Mouse (Mus musculus): ENCODE measurements at regions not wholly inside any gene's neighbourhood (a gene's known extent, or its start where the extent isn't known, plus 50 kb on each side); places are given as distances from the start of the nearest gene placed in this dataset.
A peak's percentile ranks its signal among the peaks of the same experiment; 100 is the strongest.

GRCm38 (mm10) chr13:112136850-112137249, 151.4 kb upstream of the Ankrd55 start:
- WGBS = 34% methylated on average over 1 of the region's 1 CpGs
- H3K4me2 ChIP-seq (ENCODE audit: low read length) = no peak overlapping the region
- no peak for ATAC-seq
- H3K9me3 ChIP-seq (ENCODE audit: control insufficient read depth, low read length) = no peaks in the 10 kb centered on the region
- H3K27ac ChIP-seq (ENCODE audit: low read length) = no peak overlapping the region
- H3K9ac ChIP-seq (replicated peaks; ENCODE audit: low read depth, low read length) = no peak overlapping the region
- H3K27me3 ChIP-seq (replicated peaks; ENCODE audit: control insufficient read depth, insufficient read depth, low read length) = peaks cover 7% of the 10 kb centered on the region; the same call in 1 of the 2 replicates
- no peaks in the 10 kb centered on the region for H3K36me3 ChIP-seq (ENCODE audit: control insufficient read depth, insufficient read depth)
- no peak overlapping the region for H3K4me3 ChIP-seq (replicated peaks; ENCODE audit: low read length)
- H3K4me1 ChIP-seq (replicated peaks; ENCODE audit: control insufficient read depth, insufficient read depth, low read length) = no peaks in the 10 kb centered on the region

- Histone ChIP-seq H3K27me3 (replicated peaks; ENCODE audit: control insufficient read depth, insufficient read depth, low read length) (peaks cover 8% of the 10 kb centered on the region; the same call in 1 of the 2 replicates), H3K4me1 (replicated peaks; ENCODE audit: control insufficient read depth, insufficient read depth, low read length) (no peaks in the 10 kb centered on the region), H3K9ac (replicated peaks; ENCODE audit: low read depth, low read length) (no peak overlapping the region), H3K4me2 (ENCODE audit: low read length) (no peak overlapping the region), H3K4me3 (replicated peaks; ENCODE audit: low read length) (no peak overlapping the region), H3K27ac (ENCODE audit: low read length) (no peak overlapping the region), H3K9me3 (ENCODE audit: control insufficient read depth, low read length) (no peaks in the 10 kb centered on the region; the same call in 1 of the 2 replicates), H3K36me3 (ENCODE audit: control insufficient read depth, insufficient read depth) (no peaks in the 10 kb centered on the region)
- WGBS = 82% methylated on average over 5 of the region's 5 CpGs
- ATAC-seq = no peak
These were observed 147.4 kb upstream of the Ankrd55 start for GRCm38 (mm10) chr13:112140871-112141270.

GRCm38 (mm10) chr13:112144393-112145348, 143.6 kb upstream of the Ankrd55 start:
- no peak overlapping the region for H3K27ac ChIP-seq (ENCODE audit: low read length)
- no peak for ATAC-seq
- H3K4me1 ChIP-seq (replicated peaks; ENCODE audit: control insufficient read depth, insufficient read depth, low read length) = no peaks in the 10 kb centered on the region
- no peak overlapping the region for H3K4me2 ChIP-seq (ENCODE audit: low read length)
- H3K9me3 ChIP-seq (ENCODE audit: control insufficient read depth, low read length) = no peaks in the 10 kb centered on the region; the same call in 1 of the 2 replicates
- WGBS = 82% methylated on average over 7 of the region's 7 CpGs
- 0 out of 2 replicates have a peak, but pooled peaks cover 3% of the 10 kb centered on the region for H3K27me3 ChIP-seq (replicated peaks; ENCODE audit: control insufficient read depth, insufficient read depth, low read length)
- H3K9ac ChIP-seq (replicated peaks; ENCODE audit: low read depth, low read length) = no peak overlapping the region
- H3K36me3 ChIP-seq (ENCODE audit: control insufficient read depth, insufficient read depth) = no peaks in the 10 kb centered on the region
- no peak overlapping the region for H3K4me3 ChIP-seq (replicated peaks; ENCODE audit: low read length)

GRCm38 (mm10) chr13:112152614-112153550, 135.4 kb upstream of the Ankrd55 start:
- no peaks in the 10 kb centered on the region for H3K36me3 ChIP-seq (ENCODE audit: control insufficient read depth, insufficient read depth)
- H3K4me3 ChIP-seq (replicated peaks; ENCODE audit: low read length) = no peak overlapping the region
- WGBS = 18% methylated on average over 27 of the region's 27 CpGs
- peak overlapping the region; percentile 11; the same call in 1 of the 2 replicates for H3K4me2 ChIP-seq (ENCODE audit: low read length)
- peaks cover 10% of the 10 kb centered on the region for H3K4me1 ChIP-seq (replicated peaks; ENCODE audit: control insufficient read depth, insufficient read depth, low read length)
- ATAC-seq = 0 out of 2 replicates have a peak, but pooled peaks have one; percentile 31
- no peaks in the 10 kb centered on the region for H3K9me3 ChIP-seq (ENCODE audit: control insufficient read depth, low read length)
- H3K9ac ChIP-seq (replicated peaks; ENCODE audit: low read depth, low read length) = no peak overlapping the region
- 0 out of 2 replicates have a peak, but pooled peaks cover 3% of the 10 kb centered on the region for H3K27me3 ChIP-seq (replicated peaks; ENCODE audit: control insufficient read depth, insufficient read depth, low read length)
- no peak overlapping the region for H3K27ac ChIP-seq (ENCODE audit: low read length)

- 58% methylated on average over 4 of the region's 4 CpGs for WGBS
- Histone ChIP-seq H3K4me3 (replicated peaks; ENCODE audit: low read length) (no peak overlapping the region), H3K4me1 (replicated peaks; ENCODE audit: control insufficient read depth, insufficient read depth, low read length) (peaks cover 10% of the 10 kb centered on the region), H3K27ac (ENCODE audit: low read length) (no peak overlapping the region), H3K36me3 (ENCODE audit: control insufficient read depth, insufficient read depth) (no peaks in the 10 kb centered on the region), H3K4me2 (ENCODE audit: low read length) (no peak overlapping the region), H3K27me3 (replicated peaks; ENCODE audit: control insufficient read depth, insufficient read depth, low read length) (0 out of 2 replicates have a peak, but pooled peaks cover 3% of the 10 kb centered on the region), H3K9ac (replicated peaks; ENCODE audit: low read depth, low read length) (no peak overlapping the region), H3K9me3 (ENCODE audit: control insufficient read depth, low read length) (no peaks in the 10 kb centered on the region)
- no peak for ATAC-seq
These were observed 134.5 kb upstream of the Ankrd55 start for GRCm38 (mm10) chr13:112153681-112154127.

GRCm38 (mm10) chr13:112159430-112160172, 128.7 kb upstream of the Ankrd55 start:
- Histone ChIP-seq H3K36me3 (ENCODE audit: control insufficient read depth, insufficient read depth) (no peaks in the 10 kb centered on the region), H3K9me3 (ENCODE audit: control insufficient read depth, low read length) (no peaks in the 10 kb centered on the region), H3K4me2 (ENCODE audit: low read length) (no peak overlapping the region), H3K4me1 (replicated peaks; ENCODE audit: control insufficient read depth, insufficient read depth, low read length) (peaks cover 6% of the 10 kb centered on the region; the same call in 1 of the 2 replicates), H3K9ac (replicated peaks; ENCODE audit: low read depth, low read length) (no peak overlapping the region), H3K27ac (ENCODE audit: low read length) (no peak overlapping the region), H3K4me3 (replicated peaks; ENCODE audit: low read length) (no peak overlapping the region), H3K27me3 (replicated peaks; ENCODE audit: control insufficient read depth, insufficient read depth, low read length) (no peaks in the 10 kb centered on the region)
- 81% methylated on average over 9 of the region's 9 CpGs for WGBS
- ATAC-seq = peak; percentile 56

- ATAC-seq = peak; percentile 81
- no peak overlapping the region for H3K27ac ChIP-seq (ENCODE audit: low read length)
These were observed 128.0 kb upstream of the Ankrd55 start for GRCm38 (mm10) chr13:112160173-112160641.

GRCm38 (mm10) chr13:112160726-112161125, 127.5 kb upstream of the Ankrd55 start:
- Histone ChIP-seq H3K36me3 (ENCODE audit: control insufficient read depth, insufficient read depth) (no peaks in the 10 kb centered on the region), H3K27ac (ENCODE audit: low read length) (no peak overlapping the region), H3K27me3 (replicated peaks; ENCODE audit: control insufficient read depth, insufficient read depth, low read length) (no peaks in the 10 kb centered on the region), H3K4me2 (ENCODE audit: low read length) (no peak overlapping the region), H3K9ac (replicated peaks; ENCODE audit: low read depth, low read length) (no peak overlapping the region), H3K9me3 (ENCODE audit: control insufficient read depth, low read length) (no peaks in the 10 kb centered on the region), H3K4me3 (replicated peaks; ENCODE audit: low read length) (no peak overlapping the region), H3K4me1 (replicated peaks; ENCODE audit: control insufficient read depth, insufficient read depth, low read length) (peaks cover 7% of the 10 kb centered on the region; the same call in 1 of the 2 replicates)
- no peak for ATAC-seq
- WGBS = 68% methylated on average over 2 of the region's 2 CpGs

More at GRCm38 (mm10) chr13:112160173-112160641, 128.0 kb upstream of the Ankrd55 start:
- H3K4me3 ChIP-seq (replicated peaks; ENCODE audit: low read length) = no peak overlapping the region
- no peak overlapping the region for H3K9ac ChIP-seq (replicated peaks; ENCODE audit: low read depth, low read length)
- no peaks in the 10 kb centered on the region for H3K27me3 ChIP-seq (replicated peaks; ENCODE audit: control insufficient read depth, insufficient read depth, low read length)
- WGBS = 49% methylated on average over 2 of the region's 2 CpGs
- no peaks in the 10 kb centered on the region for H3K9me3 ChIP-seq (ENCODE audit: control insufficient read depth, low read length)
- no peaks in the 10 kb centered on the region for H3K36me3 ChIP-seq (ENCODE audit: control insufficient read depth, insufficient read depth)
- H3K4me2 ChIP-seq (ENCODE audit: low read length) = no peak overlapping the region
- H3K4me1 ChIP-seq (replicated peaks; ENCODE audit: control insufficient read depth, insufficient read depth, low read length) = peaks cover 6% of the 10 kb centered on the region; the same call in 1 of the 2 replicates

Measured in forebrain, embryonic 16.5 days (tissue).